Mouse (Mus musculus) myocyte (in vitro differentiated cells): ENCODE results near the gene Itpr1.

Experiments
- POLR2A ChIP-seq: IDR thresholded peaks from one replicate; pipeline ENCODE4 v1.6.1; 2011; ENCODE audit warnings: low read depth, mild to moderate bottlenecking, control low read depth, moderate library complexity; ENCODE audit not compliant: insufficient read length
- SRF ChIP-seq: IDR thresholded peaks from one replicate; pipeline ENCODE4 v1.6.1; 2011; ENCODE audit warnings: low read depth; ENCODE audit not compliant: control insufficient read depth, insufficient read length
- TCF12 ChIP-seq: IDR thresholded peaks from one replicate; pipeline ENCODE4 v1.6.1; 2011; ENCODE audit warnings: mild to moderate bottlenecking, control low read depth; ENCODE audit not compliant: poor library complexity, insufficient read depth, severe bottlenecking

DNA sequence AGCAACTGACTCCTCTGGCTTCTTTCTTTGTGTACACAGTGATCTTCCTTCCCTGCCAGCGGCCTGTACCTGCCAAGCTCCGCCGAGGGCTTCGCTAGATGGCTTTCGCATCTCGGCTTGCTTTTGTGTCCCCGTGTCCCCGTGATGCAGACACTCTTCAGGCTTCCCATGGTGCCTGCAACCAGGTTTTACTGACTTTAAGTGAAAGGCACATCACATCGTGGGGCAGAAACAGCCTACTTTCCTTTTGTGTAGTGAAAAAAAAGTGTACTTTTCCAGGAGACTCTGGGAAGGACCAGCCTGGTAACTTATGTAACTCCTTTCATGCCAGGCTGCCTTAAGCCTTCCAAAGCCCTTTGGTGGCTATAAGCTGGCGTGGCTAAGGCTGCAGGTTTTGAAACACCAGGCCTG, 113.9 kb downstream of the Itpr1 start:
- TF ChIP-seq TCF12 (no peak), SRF (no peak), POLR2A (no peak)
